Mouse (Mus musculus): ENCODE results near the gene Cldn4.

DNA sequence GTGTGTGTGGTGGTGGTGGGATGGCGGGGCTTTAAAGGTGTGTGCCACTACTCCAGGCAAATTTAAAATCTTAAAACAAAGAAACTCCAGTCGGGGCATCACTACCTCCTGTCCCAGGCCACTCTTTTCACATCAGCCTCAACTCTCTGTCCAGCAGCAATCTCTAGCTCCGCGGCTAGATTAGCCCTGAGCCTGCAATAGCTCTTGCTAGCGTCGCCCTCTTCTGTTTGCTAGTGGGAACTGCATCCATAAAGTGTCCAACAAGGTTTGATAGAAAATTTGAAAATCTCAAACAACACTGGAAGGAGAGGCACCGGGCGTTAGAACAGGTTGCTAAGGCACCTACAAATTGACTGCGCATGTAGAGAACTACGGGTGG, 18.7 kb upstream of the Cldn4 start:
- TF ChIP-seq MAZ (IDR thresholded peaks at IDR 0.05; ENCODE audit: low read depth, low read length), result no peak
- TF ChIP-seq TBP (conservative IDR thresholded peaks at IDR 0.05; ENCODE audit: low read depth, low read length), result no peak
- peak; percentile 63 to 94 for TF ChIP-seq CTCF (conservative IDR thresholded peaks at IDR 0.05 in 1 of 2, IDR thresholded peaks at IDR 0.05 in 1 of 2; ENCODE audit: low read depth in 2 of 2, low read length in 2 of 2)
- no peak for TF ChIP-seq MAX (IDR thresholded peaks at IDR 0.05; ENCODE audit: low read length)
- TF ChIP-seq EP300 (IDR thresholded peaks at IDR 0.05; ENCODE audit: low read length), result no peak
- TF ChIP-seq HCFC1 (IDR thresholded peaks at IDR 0.05; ENCODE audit: low read depth, low read length), result no peak
- TF ChIP-seq JUND (conservative IDR thresholded peaks at IDR 0.05; ENCODE audit: low read depth, low read length), result no peak
